Mouse (Mus musculus) MEL (cell line): ENCODE data around the gene Ugt2b5. TPM values are rescaled to one million over a fixed set of nuclear protein-coding genes. Genes with fewer than 3 reads are reported as not detected.

Experiments
- DNase-seq: peaks from one replicate; pipeline ENCODE4 v3.0.0; 2011; ENCODE audit warnings: low read depth, low spot score
- H3K27ac ChIP-seq: 2 replicates; pipeline ENCODE4 v1.5.1; 2012; ENCODE audit warnings: low read depth, mild to moderate bottlenecking, control low read depth, low read length, moderate library complexity; ENCODE audit not compliant: control insufficient read depth
- H3K27me3 ChIP-seq, 2 experiments: fragments of 150-350 bp in 1 of 2; sonication (generic) in 1 of 2; 2 replicates each; pipeline ENCODE4 v1.6.1; 2012; ENCODE audit warnings: low read length in 2 of 2, mild to moderate bottlenecking in 2 of 2, improper control_type of control experiment in 1 of 2, moderate library complexity in 1 of 2; ENCODE audit not compliant: insufficient read depth in 2 of 2, control insufficient read depth in 1 of 2
- H3K36me3 ChIP-seq, 2 experiments: 2 replicates each; pipeline ENCODE4 v1.6.1; 2012 to 2014; ENCODE audit warnings: low read length in 2 of 2, improper control_type of control experiment in 1 of 2, inconsistent platforms in 1 of 2, mild to moderate bottlenecking in 1 of 2; ENCODE audit not compliant: insufficient read depth in 2 of 2, control insufficient read depth in 1 of 2
- H3K4me1 ChIP-seq, 2 experiments: fragments of 150-350 bp in 1 of 2; sonication (generic) in 1 of 2; 2 replicates each; pipeline ENCODE4 v1.6.1; 2012; ENCODE audit warnings: low read length in 2 of 2, improper control_type of control experiment in 1 of 2, mild to moderate bottlenecking in 1 of 2; ENCODE audit not compliant: insufficient read depth in 2 of 2, control insufficient read depth in 1 of 2
- H3K4me3 ChIP-seq, 2 experiments: fragments of 150-350 bp in 1 of 2; sonication (generic) in 1 of 2; 2 replicates each; pipeline ENCODE4 v1.5.1; 2012; ENCODE audit warnings: low read depth in 2 of 2, low read length in 2 of 2, mild to moderate bottlenecking in 2 of 2, moderate library complexity in 2 of 2, control low read depth in 1 of 2, improper control_type of control experiment in 1 of 2; ENCODE audit not compliant: control insufficient read depth in 1 of 2, insufficient read depth in 1 of 2
- H3K79me2 ChIP-seq: 2 replicates; pipeline ENCODE4 v1.6.1; 2012; ENCODE audit warnings: mild to moderate bottlenecking, low read length, moderate library complexity; ENCODE audit not compliant: control insufficient read depth, poor library complexity, insufficient read depth
- H3K9ac ChIP-seq: 2 replicates; pipeline ENCODE4 v1.6.1; 2012; ENCODE audit warnings: low read depth, mild to moderate bottlenecking, control low read depth, low read length, moderate library complexity; ENCODE audit not compliant: control insufficient read depth, poor library complexity, severe bottlenecking
- H3K9me3 ChIP-seq: fragments of 150-350 bp; sonication (generic); replicated peaks from 2 replicates; pipeline ENCODE4 v1.6.1; 2012; ENCODE audit warnings: mild to moderate bottlenecking, low read length, improper control_type of control experiment, moderate library complexity; ENCODE audit not compliant: insufficient read depth
- ELF1 ChIP-seq: IDR thresholded peaks from 2 replicates; pipeline ENCODE4 v1.6.1; 2014; ENCODE audit warnings: low read depth, mild to moderate bottlenecking, inconsistent platforms, low read length, improper control_type of control experiment, moderate library complexity
- EP300 ChIP-seq, 2 experiments: IDR thresholded peaks; 2 replicates each; pipeline ENCODE4 v1.6.1; 2011; ENCODE audit warnings: improper control_type of control experiment in 2 of 2, low read length in 2 of 2, low read depth in 1 of 2, mild to moderate bottlenecking in 1 of 2
- ETS1 ChIP-seq: IDR thresholded peaks from 2 replicates; pipeline ENCODE4 v1.6.1; 2012; ENCODE audit warnings: low read depth, mild to moderate bottlenecking, inconsistent platforms, low read length, improper control_type of control experiment, moderate library complexity
- HCFC1 ChIP-seq: IDR thresholded peaks from 2 replicates; pipeline ENCODE4 v1.6.1; 2012; ENCODE audit warnings: low read depth, mild to moderate bottlenecking, inconsistent platforms, low read length, improper control_type of control experiment, moderate library complexity
- MAFK ChIP-seq: IDR thresholded peaks from 2 replicates; pipeline ENCODE4 v1.6.1; 2011; ENCODE audit warnings: low read depth, mild to moderate bottlenecking, low read length, improper control_type of control experiment, borderline replicate concordance
- TAL1 ChIP-seq: IDR thresholded peaks from 2 replicates; pipeline ENCODE4 v1.6.1; 2012; ENCODE audit warnings: mild to moderate bottlenecking, inconsistent platforms, low read length, moderate library complexity, mixed read lengths
- USF1 ChIP-seq: IDR thresholded peaks from 2 replicates; pipeline ENCODE4 v1.6.1; 2014; ENCODE audit warnings: low read depth, mild to moderate bottlenecking, inconsistent platforms, low read length, improper control_type of control experiment, moderate library complexity
- polyA plus RNA-seq, 2 experiments: library from polyadenylated mRNA; stranded (reverse) in 1 of 2; unstranded in 1 of 2; fragments of >175 nt in 1 of 2; fragments of >200 nt in 1 of 2; gene quantifications; 2 replicates each; pipeline versions ENCODE4 v1.2.1 to v1.2.4; 2012; ENCODE audit warnings: low replicate concordance in 2 of 2, low read depth in 1 of 2; ENCODE audit not compliant: insufficient read length in 2 of 2, insufficient read depth in 1 of 2, missing spikeins in 1 of 2
- total RNA-seq: library from RNA; depleted of rRNA; stranded (reverse); fragments of 300-350 nt; gene quantifications from 2 replicates; pipeline ENCODE4 v1.2.3, GENCODE M21; 2012; rRNA removed

Ugt2b5 gene
- total and polyA plus RNA-seq, 3 experiments = not detected

DNA sequence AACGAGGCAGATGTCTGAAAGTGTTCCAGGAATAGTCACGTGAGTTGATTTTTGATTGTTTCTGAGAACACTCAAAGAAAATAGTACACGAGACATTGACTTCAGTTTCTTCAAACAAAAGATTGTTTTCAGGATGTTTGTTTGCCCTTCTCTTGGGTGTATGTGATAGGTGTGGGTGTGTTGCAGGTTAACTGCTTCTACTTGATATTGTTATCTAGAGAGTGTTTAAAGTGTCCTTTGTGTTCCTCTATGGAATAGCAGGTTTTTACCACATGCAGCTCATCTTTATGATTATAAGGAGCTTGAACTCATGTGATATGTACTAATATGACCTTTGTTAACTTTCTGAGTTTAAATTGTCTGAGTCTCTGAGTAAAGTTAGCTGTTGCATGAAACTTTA is 53.8 kb downstream of the Ugt2b5 start:
- Histone ChIP-seq H3K27ac (no peak overlapping the region), H3K79me2 (no peaks in the 10 kb centered on the region), H3K9ac (no peak overlapping the region), H3K4me3 (no peak overlapping the region), H3K9me3 (no peaks in the 10 kb centered on the region), H3K4me1 (no peaks in the 10 kb centered on the region), H3K36me3 (no peaks in the 10 kb centered on the region), H3K27me3 (no peaks in the 10 kb centered on the region)
- TF ChIP-seq USF1 (no peak), HCFC1 (no peak), MAFK (no peak), TAL1 (no peak), ELF1 (no peak), ETS1 (no peak), EP300 (IDR thresholded peaks at IDR 0.05; ENCODE audit: low read depth in 1 of 2, low read length in 2 of 2) (no peak)
- no peak for DNase-seq

Other genes with a start within 250 kb of the Ugt2b5 start
- not detected in 2 replicates for gene Ugt2b34, start 233.4 kb downstream of the Ugt2b5 start, total RNA-seq
- gene Ugt2b34, start 233.4 kb downstream of the Ugt2b5 start, polyA plus RNA-seq = not detected
- gene Ugt2b1, start 213.8 kb downstream of the Ugt2b5 start, total RNA-seq = not detected in 2 replicates
- not detected for gene Ugt2b1, start 213.8 kb downstream of the Ugt2b5 start, polyA plus RNA-seq
- gene Ugt2b35, start 139.5 kb downstream of the Ugt2b5 start, total RNA-seq = not detected in 2 replicates
- not detected for gene Ugt2b35, start 139.5 kb downstream of the Ugt2b5 start, polyA plus RNA-seq
- gene Ugt2b36, start 47.8 kb downstream of the Ugt2b5 start, total RNA-seq = not detected in 2 replicates
- gene Ugt2b36, start 47.8 kb downstream of the Ugt2b5 start, polyA plus RNA-seq = not detected
- gene Ugt2b37, start 114.5 kb upstream of the Ugt2b5 start, total RNA-seq = not detected in 2 replicates
- not detected for gene Ugt2b37, start 114.5 kb upstream of the Ugt2b5 start, polyA plus RNA-seq
- gene Ugt2a3, start 196.9 kb upstream of the Ugt2b5 start, total RNA-seq = not detected in 2 replicates
- gene Ugt2a3, start 196.9 kb upstream of the Ugt2b5 start, polyA plus RNA-seq = not detected